Mouse (Mus musculus) adrenal gland, adult (tissue): ENCODE data around the gene Med25.
"Not testable (repeated sequence)": the region's sequence is repeated elsewhere in the genome, so short reads cannot be mapped to it uniquely, and the experiment has no call there.

ENCODE experiments used
- DNase-seq, 2 experiments: peaks; one replicate each; pipeline ENCODE4 v3.0.0; 2022 to 2023; ENCODE audit warnings: low spot score in 1 of 2; ENCODE audit not compliant: inconsistent age in 2 of 2

Gene Med25

GRCm38 (mm10) chr7:44894175-44894574, 1.7 kb upstream of the Med25 start:
- no peak for DNase-seq

- DNase-seq: peak in 1 of 2 experiments; percentile 66
These were observed 685 bp upstream of the Med25 start for GRCm38 (mm10) chr7:44893197-44893596.

GRCm38 (mm10) chr7:44891611-44892010, 901 bp downstream of the Med25 start:
- no peak for DNase-seq

GRCm38 (mm10) chr7:44890737-44891136, 1.8 kb downstream of the Med25 start:
- DNase-seq: peak in 1 of 2 experiments; percentile 62

GRCm38 (mm10) chr7:44890180-44890579, 2.3 kb downstream of the Med25 start:
- DNase-seq: no peak

GRCm38 (mm10) chr7:44888256-44889105, 4.0 kb downstream of the Med25 start:
- peak in 1 of 2 experiments; percentile 80 for DNase-seq

- no peak for DNase-seq
These were observed 5.5 kb downstream of the Med25 start for GRCm38 (mm10) chr7:44886964-44887363.

- no peak for DNase-seq
These were observed 7.9 kb downstream of the Med25 start for GRCm38 (mm10) chr7:44884637-44885036.

GRCm38 (mm10) chr7:44883036-44883435, 9.5 kb downstream of the Med25 start:
- DNase-seq: peak; percentile 65 to 86

GRCm38 (mm10) chr7:44877833-44878232, 14.7 kb downstream of the Med25 start:
- DNase-seq: no peak

GRCm38 (mm10) chr7:44871774-44872173, 20.7 kb downstream of the Med25 start:
- not testable (repeated sequence) for DNase-seq

- no peak for DNase-seq
These were observed 21.3 kb downstream of the Med25 start for GRCm38 (mm10) chr7:44871181-44871580.

- peak in 1 of 2 experiments; percentile 59 for DNase-seq
These were observed 21.9 kb downstream of the Med25 start for GRCm38 (mm10) chr7:44870614-44871013.

- peak; percentile 97 to 98 for DNase-seq
These were observed 22.6 kb downstream of the Med25 start, which contains the start of gene Ptov1 for GRCm38 (mm10) chr7:44869697-44870528. TSS of gene Ptov1 (minus strand) at chr7:44869788.

GRCm38 (mm10) chr7:44868919-44869696, 23.4 kb downstream of the Med25 start:
- DNase-seq: peak; percentile 84 to 91

- peak; percentile 50 to 68 for DNase-seq
These were observed 24.0 kb downstream of the Med25 start for GRCm38 (mm10) chr7:44868465-44868864.

GRCm38 (mm10) chr7:44867802-44868201, 24.7 kb downstream of the Med25 start:
- DNase-seq: peak in 1 of 2 experiments; percentile 73

GRCm38 (mm10) chr7:44867010-44867702, 25.4 kb downstream of the Med25 start:
- DNase-seq: peak; percentile 55 to 79

- peak; percentile 91 to 95 for DNase-seq
These were observed 26.1 kb downstream of the Med25 start for GRCm38 (mm10) chr7:44866276-44867009.
